Mouse (Mus musculus) splenic B cell, adult 2 months (primary cell): ENCODE results near the gene Lpcat4.
A peak's percentile ranks its signal among the peaks of the same experiment; 100 is the strongest.

Source experiments
- DNase-seq: peaks from one replicate; pipeline ENCODE4 v3.0.0-alpha.2; 2011; ENCODE audit warnings: low read depth, low spot score
- H3K27me3 ChIP-seq: 2 replicates; pipeline ENCODE4 v1.6.1; 2012; ENCODE audit warnings: mild to moderate bottlenecking, low read length, moderate library complexity, mixed read lengths; ENCODE audit not compliant: control insufficient read depth, poor library complexity, insufficient read depth, severe bottlenecking
- H3K36me3 ChIP-seq: 2 replicates; pipeline ENCODE4 v1.6.1; 2012; ENCODE audit warnings: mild to moderate bottlenecking, low read length, moderate library complexity, mixed read lengths; ENCODE audit not compliant: control insufficient read depth, poor library complexity, insufficient read depth, severe bottlenecking

The Lpcat4 gene

GRCm38 (mm10) chr2:112239212-112239934 is at the start of gene Lpcat4:
TSS of gene Lpcat4 (plus strand) at chr2:112239468.
- H3K27me3 ChIP-seq, result no peaks in the 10 kb centered on the region
- H3K36me3 ChIP-seq, result no peaks in the 10 kb centered on the region
- peak; percentile 86 for DNase-seq

GRCm38 (mm10) chr2:112196859-112197258 is 42.4 kb upstream of the Lpcat4 start:
- H3K27me3 ChIP-seq, result no peaks in the 10 kb centered on the region; the same call in 1 of the 2 replicates
- peak; percentile 76 for DNase-seq
- H3K36me3 ChIP-seq, result no peaks in the 10 kb centered on the region

GRCm38 (mm10) chr2:112203056-112203455 is 36.2 kb upstream of the Lpcat4 start:
- Histone ChIP-seq H3K36me3 (no peaks in the 10 kb centered on the region), H3K27me3 (no peaks in the 10 kb centered on the region)
- DNase-seq, result no peak

GRCm38 (mm10) chr2:112210142-112210541 is 29.1 kb upstream of the Lpcat4 start:
- H3K27me3 ChIP-seq, result no peaks in the 10 kb centered on the region
- no peaks in the 10 kb centered on the region for H3K36me3 ChIP-seq
- no peak for DNase-seq

GRCm38 (mm10) chr2:112210699-112211098 is 28.6 kb upstream of the Lpcat4 start:
- no peaks in the 10 kb centered on the region for H3K36me3 ChIP-seq
- DNase-seq, result no peak

GRCm38 (mm10) chr2:112215977-112216376 is 23.3 kb upstream of the Lpcat4 start:
- no peaks in the 10 kb centered on the region for H3K27me3 ChIP-seq
- peak; percentile 56 for DNase-seq
- no peaks in the 10 kb centered on the region for H3K36me3 ChIP-seq

More at GRCm38 (mm10) chr2:112210699-112211098, 28.6 kb upstream of the Lpcat4 start:
- H3K27me3 ChIP-seq, result no peaks in the 10 kb centered on the region

- H3K36me3 ChIP-seq, result no peaks in the 10 kb centered on the region
- no peaks in the 10 kb centered on the region for H3K27me3 ChIP-seq
- no peak for DNase-seq
These were observed 21.7 kb upstream of the Lpcat4 start for GRCm38 (mm10) chr2:112217614-112218013.

- Histone ChIP-seq H3K27me3 (no peaks in the 10 kb centered on the region), H3K36me3 (no peaks in the 10 kb centered on the region)
- no peak for DNase-seq
These were observed 18.4 kb upstream of the Lpcat4 start for GRCm38 (mm10) chr2:112220880-112221279.

- DNase-seq, result no peak
- H3K36me3 ChIP-seq, result no peaks in the 10 kb centered on the region
- H3K27me3 ChIP-seq, result no peaks in the 10 kb centered on the region
These were observed 16.7 kb upstream of the Lpcat4 start for GRCm38 (mm10) chr2:112222607-112223006.

- no peaks in the 10 kb centered on the region for H3K27me3 ChIP-seq
- no peak for DNase-seq
These were observed 14.9 kb upstream of the Lpcat4 start for GRCm38 (mm10) chr2:112224356-112224755.

GRCm38 (mm10) chr2:112232623-112233022 is 6.6 kb upstream of the Lpcat4 start:
- Histone ChIP-seq H3K27me3 (no peaks in the 10 kb centered on the region), H3K36me3 (no peaks in the 10 kb centered on the region)
- no peak for DNase-seq

More at GRCm38 (mm10) chr2:112224356-112224755, 14.9 kb upstream of the Lpcat4 start:
- H3K36me3 ChIP-seq, result no peaks in the 10 kb centered on the region

GRCm38 (mm10) chr2:112236620-112237019 is 2.6 kb upstream of the Lpcat4 start:
- Histone ChIP-seq H3K36me3 (no peaks in the 10 kb centered on the region), H3K27me3 (no peaks in the 10 kb centered on the region)
- no peak for DNase-seq

GRCm38 (mm10) chr2:112238006-112238405 is 1.3 kb upstream of the Lpcat4 start:
- DNase-seq, result peak; percentile 6
- Histone ChIP-seq H3K27me3 (no peaks in the 10 kb centered on the region), H3K36me3 (no peaks in the 10 kb centered on the region)

GRCm38 (mm10) chr2:112239935-112240721 is 860 bp downstream of the Lpcat4 start:
- peak; percentile 58 for DNase-seq
- Histone ChIP-seq H3K27me3 (no peaks in the 10 kb centered on the region), H3K36me3 (no peaks in the 10 kb centered on the region)

- H3K27me3 ChIP-seq, result no peaks in the 10 kb centered on the region
- DNase-seq, result no peak
- H3K36me3 ChIP-seq, result no peaks in the 10 kb centered on the region
These were observed 2.5 kb downstream of the Lpcat4 start for GRCm38 (mm10) chr2:112241787-112242186.
